Mouse (Mus musculus) cerebellum, adult 18-20 months (tissue): Measurements from ENCODE around the gene Fam76a.

Experiments
- DNase-seq, 2 experiments: peaks; one replicate each; pipeline ENCODE4 v3.0.0; 2021

Gene Fam76a

GRCm38 (mm10) chr4:132922558-132923008 lies at the start of gene Fam76a:
Gene Fam76a (minus strand): TSS chr4:132922558.
- peak; percentile 100 for DNase-seq

DNA sequence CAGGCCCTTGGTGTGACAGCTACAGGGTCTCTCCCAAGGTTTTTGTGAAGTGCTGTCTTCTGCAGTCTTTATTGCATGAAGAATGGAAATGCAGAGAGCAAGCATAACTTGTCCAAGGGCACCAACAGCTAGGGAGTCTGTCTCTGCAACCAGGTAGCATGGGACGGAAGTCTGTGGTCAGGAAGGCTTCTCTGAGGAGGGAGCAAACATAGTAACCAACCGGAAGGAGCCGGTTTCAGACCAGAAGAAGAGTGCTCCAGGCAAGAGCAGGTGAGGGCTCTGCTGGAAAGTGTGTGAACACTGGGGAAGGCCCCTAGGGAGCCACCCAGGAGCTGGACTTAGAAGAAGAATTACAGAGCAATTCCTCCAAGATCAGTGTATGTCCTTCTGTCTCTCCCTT lies 49.7 kb upstream of the Fam76a start:
- no peak for DNase-seq

DNA sequence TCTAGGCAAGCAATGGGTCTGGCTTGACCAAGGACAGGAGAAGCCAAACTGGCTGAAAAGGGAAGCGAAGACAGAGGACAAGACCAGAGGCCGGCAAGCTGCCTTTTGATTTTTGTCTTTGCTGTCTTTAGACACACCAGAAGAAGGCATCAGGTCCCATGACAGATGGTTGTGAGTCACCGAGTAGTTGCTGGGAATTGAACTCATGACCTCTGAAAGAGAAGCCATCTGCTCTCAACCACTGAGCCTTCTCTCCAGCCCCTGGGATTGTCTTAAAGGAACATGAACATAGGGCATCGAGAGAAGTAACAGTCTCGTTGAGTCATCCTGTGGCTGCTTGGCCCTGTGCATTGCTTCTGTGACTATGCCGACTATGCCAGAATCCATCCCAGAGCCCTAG lies 49.2 kb upstream of the Fam76a start:
- no peak for DNase-seq

- DNase-seq = no peak
Measured at GRCm38 (mm10) chr4:132968105-132968938, 46.0 kb upstream of the Fam76a start.

- no peak for DNase-seq
Measured at GRCm38 (mm10) chr4:132964473-132964872, 42.1 kb upstream of the Fam76a start.

GRCm38 (mm10) chr4:132964064-132964463 lies 41.7 kb upstream of the Fam76a start:
- DNase-seq = no peak

DNA sequence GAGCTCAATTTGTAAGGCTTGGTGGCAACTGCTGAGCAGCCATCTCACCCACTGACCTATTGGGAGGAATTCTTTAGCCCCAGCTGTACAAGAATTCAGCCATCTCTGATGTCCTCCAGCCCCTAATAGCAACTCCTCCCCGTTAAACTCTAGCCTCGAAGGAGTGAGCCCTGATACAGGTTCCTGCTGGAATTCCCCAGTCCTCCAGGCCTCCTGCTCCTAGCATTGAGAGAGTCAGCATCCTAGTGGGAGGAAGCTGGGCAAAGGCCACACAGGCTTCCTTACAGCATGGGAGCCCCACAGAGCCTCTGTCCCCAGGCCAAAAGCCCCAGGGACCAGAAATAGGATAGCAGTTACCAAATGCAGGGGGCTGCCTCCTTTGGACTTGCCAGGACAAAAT lies 41.1 kb upstream of the Fam76a start:
- DNase-seq = no peak

DNA sequence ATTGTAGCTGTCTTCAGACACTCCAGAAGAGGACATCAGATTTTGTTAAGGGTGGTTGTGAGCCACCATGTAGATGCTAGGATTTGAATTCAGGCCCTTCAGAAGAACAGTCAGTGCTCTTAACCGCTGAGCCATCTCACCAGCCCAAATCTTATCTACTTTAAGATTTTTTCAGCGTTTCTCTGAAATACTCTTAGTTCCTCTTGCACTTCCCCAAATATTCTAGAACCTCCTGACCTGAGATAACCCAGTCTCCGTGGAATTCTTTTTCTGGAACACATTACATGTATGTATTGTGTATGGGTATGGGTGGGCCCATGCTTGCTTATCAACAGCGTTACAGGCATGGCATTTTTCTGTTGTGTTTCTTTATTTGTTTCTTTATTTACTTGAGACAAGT lies 40.3 kb upstream of the Fam76a start:
- DNase-seq = no peak

GRCm38 (mm10) chr4:132961866-132962265 lies 39.5 kb upstream of the Fam76a start:
- DNase-seq = no peak

- no peak for DNase-seq
Measured at GRCm38 (mm10) chr4:132960864-132961639, 38.7 kb upstream of the Fam76a start.

GRCm38 (mm10) chr4:132960313-132960712 lies 38.0 kb upstream of the Fam76a start:
- no peak for DNase-seq

GRCm38 (mm10) chr4:132959679-132960045 lies 37.3 kb upstream of the Fam76a start:
- no peak for DNase-seq

- DNase-seq = no peak
Measured at GRCm38 (mm10) chr4:132958741-132959678, 36.7 kb upstream of the Fam76a start.

DNA sequence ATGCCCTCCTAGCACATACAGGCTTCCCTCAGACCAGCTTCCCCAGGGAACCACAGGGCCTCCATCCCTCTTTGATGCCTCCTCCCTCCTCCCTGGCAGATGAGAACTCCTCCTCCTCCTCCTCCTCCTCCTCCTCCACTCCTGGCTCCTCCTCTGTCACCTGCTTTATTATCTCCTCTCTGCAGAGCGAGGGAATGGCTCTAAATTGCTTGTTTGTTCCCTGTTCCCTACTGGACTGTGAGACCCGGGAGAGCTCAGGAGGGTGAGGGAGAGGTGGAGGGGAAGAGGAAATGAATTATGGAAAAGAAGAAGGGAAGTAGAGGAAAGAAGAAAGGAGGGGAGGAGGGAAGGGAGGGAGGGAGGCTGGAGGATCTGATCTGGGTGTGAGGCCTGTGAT lies 33.0 kb upstream of the Fam76a start:
- no peak for DNase-seq

DNA sequence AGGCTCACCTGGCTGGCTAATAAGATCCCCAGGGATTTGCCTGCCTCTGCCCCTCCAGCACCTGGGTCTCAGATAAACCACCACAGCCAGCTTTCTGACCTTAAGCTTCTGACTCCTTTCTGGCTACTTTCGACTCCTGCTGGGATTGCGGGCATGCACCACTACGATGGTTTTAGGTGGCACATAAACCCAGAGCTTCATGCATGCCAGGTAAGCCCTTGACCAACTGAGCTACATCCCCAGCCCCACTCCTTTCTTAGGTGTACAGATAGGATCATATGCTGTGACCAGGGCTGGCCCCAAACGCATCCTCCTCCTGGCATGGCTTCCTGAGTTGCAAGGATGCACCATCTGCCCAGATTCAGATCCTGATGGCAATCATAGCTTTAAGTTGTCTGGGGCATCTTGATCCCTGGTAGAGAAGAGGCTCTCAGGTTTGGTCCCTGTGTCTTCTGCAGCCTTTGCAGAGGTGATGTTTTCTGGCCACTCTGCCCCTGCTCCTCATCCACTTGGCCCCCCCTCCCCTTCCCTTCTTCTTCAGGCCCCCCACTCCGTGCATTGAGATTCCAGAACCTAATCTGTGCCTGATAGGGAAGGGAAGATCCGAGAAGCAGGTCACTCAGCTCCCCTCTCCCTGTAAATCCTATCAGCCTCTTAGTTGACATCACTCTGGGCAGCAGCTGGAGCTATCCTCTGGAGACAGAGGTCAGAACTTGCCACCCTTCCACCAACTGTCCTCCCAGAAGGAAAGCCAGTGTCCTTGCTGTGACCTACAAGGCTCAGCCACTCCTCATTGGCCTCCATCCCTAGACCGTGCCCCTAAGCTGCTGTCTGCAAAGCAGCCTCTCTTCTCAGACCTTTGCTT lies 32.4 kb upstream of the Fam76a start:
- DNase-seq = peak; percentile 46 to 66

DNA sequence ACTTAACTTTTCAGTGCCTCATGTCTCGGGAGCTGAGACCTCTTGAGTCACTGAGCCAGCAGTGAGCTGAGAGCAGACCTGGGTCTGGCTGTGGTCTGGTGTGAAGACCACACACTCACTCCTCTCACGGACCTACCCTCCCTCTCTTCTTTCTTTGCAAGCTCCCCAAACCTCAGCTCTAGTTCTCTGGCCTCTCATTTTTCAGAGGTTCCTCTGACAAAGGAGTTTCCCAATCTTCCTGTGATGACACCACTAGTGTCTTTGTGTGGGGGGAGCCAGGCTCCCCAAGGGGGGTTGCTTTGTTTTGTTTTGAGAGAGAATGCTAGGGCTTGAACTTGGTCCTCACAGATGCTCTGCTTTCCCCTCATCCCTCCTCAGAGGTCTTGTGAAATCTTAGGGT lies 28.6 kb upstream of the Fam76a start:
- no peak for DNase-seq

DNA sequence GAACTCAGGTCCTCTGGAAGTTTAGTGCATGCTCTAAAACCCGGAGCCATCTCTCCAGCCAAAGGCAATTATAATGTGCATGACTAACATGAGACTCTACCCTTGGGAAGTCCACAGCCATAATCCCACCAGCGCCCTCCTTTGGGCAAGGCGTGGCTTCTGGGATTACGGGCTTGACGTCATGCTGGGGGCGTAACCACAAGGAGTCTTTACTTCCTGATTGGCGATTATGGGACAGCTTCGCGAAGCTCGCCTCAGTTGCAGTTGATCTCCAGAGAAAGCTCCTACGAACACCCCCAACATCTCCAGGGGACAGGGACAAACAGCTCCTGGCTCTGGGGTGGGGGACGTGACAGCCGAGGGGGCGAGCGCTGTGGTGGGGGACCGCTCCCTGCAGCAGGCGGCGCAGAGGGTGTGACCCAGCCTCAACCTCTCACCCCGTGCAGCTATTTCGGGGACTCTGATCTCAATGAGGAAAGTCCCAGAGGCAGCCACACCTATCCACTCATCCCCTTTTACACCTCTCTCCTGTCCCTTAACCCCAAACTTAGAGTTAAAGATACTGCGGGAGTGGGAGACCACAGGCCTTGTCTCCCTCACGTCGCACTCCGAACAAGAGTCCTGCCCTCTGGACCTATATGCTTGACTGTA lies 27.6 kb upstream of the Fam76a start:
- DNase-seq = no peak

DNA sequence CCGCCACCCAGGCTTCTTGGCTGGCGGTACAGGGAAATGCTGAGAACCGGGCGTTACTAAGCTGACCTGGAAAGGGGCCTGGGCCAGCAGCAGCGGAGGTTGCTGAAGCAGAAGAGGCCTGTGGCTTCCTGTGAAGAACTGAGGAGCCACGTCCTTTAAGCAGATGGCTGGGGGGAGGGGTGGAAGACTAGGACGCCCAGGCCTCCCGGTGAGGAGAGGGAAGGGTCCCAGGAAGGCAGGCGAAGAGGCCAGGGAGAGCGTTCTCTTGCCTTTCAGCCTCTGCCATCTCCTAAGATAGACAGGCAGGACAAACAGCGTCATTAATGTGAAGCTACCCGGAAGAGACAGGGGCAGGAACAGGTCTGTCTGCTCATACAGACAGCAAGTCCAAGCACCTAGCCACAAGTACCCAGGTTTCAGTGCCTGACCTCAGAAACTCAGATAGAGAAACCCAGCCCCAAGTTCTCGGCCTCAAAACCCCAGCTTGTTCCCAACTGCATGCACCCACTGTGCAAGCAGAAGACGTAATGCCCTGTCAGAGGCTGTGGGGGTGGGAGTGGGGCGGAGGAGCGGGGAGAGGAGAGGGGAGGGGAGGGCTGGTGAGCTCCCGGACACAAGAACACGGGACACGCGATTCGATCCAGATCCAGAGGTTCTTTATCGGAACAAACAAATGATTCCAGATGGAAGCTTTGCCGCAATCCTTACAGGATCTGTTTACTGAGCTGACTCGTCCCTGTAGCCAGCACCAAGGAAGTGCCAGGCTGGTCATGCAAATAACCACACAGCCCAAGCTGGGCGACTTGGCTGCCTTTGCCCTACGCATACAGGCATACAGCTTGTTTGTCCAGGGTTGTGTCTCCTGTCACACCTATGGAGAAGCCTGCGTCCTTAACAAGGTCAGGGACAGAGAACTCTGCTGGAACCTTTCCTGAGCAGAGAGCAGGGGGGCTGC lies 24.0 kb upstream of the Fam76a start:
- DNase-seq = peak; percentile 60 to 64

GRCm38 (mm10) chr4:132945261-132946046 lies 23.1 kb upstream of the Fam76a start:
- DNase-seq = peak; percentile 81 to 91
